Mouse (Mus musculus) bone marrow macrophage, adult 2 months (primary cell): ENCODE results near the gene Negr1. TPM values are rescaled to one million over a fixed set of nuclear protein-coding genes. Genes with fewer than 3 reads are reported as not detected.

Source experiments
- H3K27ac ChIP-seq: 2 replicates; pipeline ENCODE4 v1.5.1; 2012; ENCODE audit warnings: low read depth, low read length; ENCODE audit not compliant: insufficient read depth
- H3K4me1 ChIP-seq: 2 replicates; pipeline ENCODE4 v1.6.1; 2012; ENCODE audit warnings: low read length; ENCODE audit not compliant: control insufficient read depth, insufficient read depth
- H3K4me3 ChIP-seq: 2 replicates; pipeline ENCODE4 v1.5.1; 2012; ENCODE audit warnings: mild to moderate bottlenecking, low read length, moderate library complexity; ENCODE audit not compliant: insufficient read depth
- CTCF ChIP-seq: IDR thresholded peaks from 2 replicates; pipeline ENCODE4 v1.5.1; 2012; ENCODE audit warnings: low read depth, mild to moderate bottlenecking, low read length, moderate library complexity
- POLR2A ChIP-seq: IDR thresholded peaks from 2 replicates; pipeline ENCODE4 v1.6.1; 2012; ENCODE audit warnings: mild to moderate bottlenecking, low read depth, low read length, borderline replicate concordance
- polyA plus RNA-seq: library from polyadenylated mRNA; stranded (reverse); fragments of >200 nt; gene quantifications from 2 replicates; pipeline ENCODE4 v1.2.4, GENCODE M21; 2012; ENCODE audit not compliant: missing spikeins, insufficient read depth, insufficient read length

Negr1 gene
- polyA plus RNA-seq, 1 experiment: not detected

GRCm38 (mm10) chr3:157217794-157218193 is 656.2 kb downstream of the Negr1 start:
- Histone ChIP-seq H3K4me1 (no peaks in the 10 kb centered on the region), H3K4me3 (no peak overlapping the region), H3K27ac (no peak overlapping the region)
- TF ChIP-seq POLR2A (no peak), CTCF (no peak)

GRCm38 (mm10) chr3:157224920-157225319 is 663.3 kb downstream of the Negr1 start:
- TF ChIP-seq POLR2A (no peak), CTCF (no peak)
- Histone ChIP-seq H3K4me1 (no peaks in the 10 kb centered on the region), H3K27ac (no peak overlapping the region), H3K4me3 (no peak overlapping the region)

- Histone ChIP-seq H3K4me3 (no peak overlapping the region), H3K27ac (no peak overlapping the region), H3K4me1 (no peaks in the 10 kb centered on the region)
- TF ChIP-seq POLR2A (no peak), CTCF (no peak)
These were observed 671.1 kb downstream of the Negr1 start for GRCm38 (mm10) chr3:157232723-157233122.

- no peak overlapping the region for H3K4me3 ChIP-seq
- TF ChIP-seq CTCF (no peak), POLR2A (no peak)
- H3K27ac ChIP-seq: no peak overlapping the region
- no peaks in the 10 kb centered on the region for H3K4me1 ChIP-seq
These were observed 678.6 kb downstream of the Negr1 start for GRCm38 (mm10) chr3:157240240-157240639.

- Histone ChIP-seq H3K4me1 (no peaks in the 10 kb centered on the region), H3K4me3 (no peak overlapping the region), H3K27ac (no peak overlapping the region)
- no peak for TF ChIP-seq CTCF
- TF ChIP-seq POLR2A: no peak
These were observed 693.9 kb downstream of the Negr1 start for GRCm38 (mm10) chr3:157255446-157255845.

- TF ChIP-seq POLR2A (no peak), CTCF (no peak)
- Histone ChIP-seq H3K4me3 (no peak overlapping the region), H3K27ac (no peak overlapping the region)
These were observed 694.3 kb downstream of the Negr1 start for GRCm38 (mm10) chr3:157255863-157256262.

GRCm38 (mm10) chr3:157268742-157269141 is 707.1 kb downstream of the Negr1 start:
- TF ChIP-seq CTCF (no peak), POLR2A (no peak)
- H3K27ac ChIP-seq: no peak overlapping the region
- H3K4me3 ChIP-seq: no peak overlapping the region
- H3K4me1 ChIP-seq: no peaks in the 10 kb centered on the region

More at GRCm38 (mm10) chr3:157255863-157256262, 694.3 kb downstream of the Negr1 start:
- no peaks in the 10 kb centered on the region for H3K4me1 ChIP-seq

- TF ChIP-seq CTCF (no peak), POLR2A (no peak)
- no peak overlapping the region for H3K4me3 ChIP-seq
These were observed 710.8 kb downstream of the Negr1 start for GRCm38 (mm10) chr3:157272379-157272778.

GRCm38 (mm10) chr3:157274143-157274542 is 712.5 kb downstream of the Negr1 start:
- H3K4me3 ChIP-seq: no peak overlapping the region
- H3K4me1 ChIP-seq: no peaks in the 10 kb centered on the region
- TF ChIP-seq CTCF: no peak
- no peak for TF ChIP-seq POLR2A
- no peak overlapping the region for H3K27ac ChIP-seq

More at GRCm38 (mm10) chr3:157272379-157272778, 710.8 kb downstream of the Negr1 start:
- no peak overlapping the region for H3K27ac ChIP-seq
- no peaks in the 10 kb centered on the region for H3K4me1 ChIP-seq

- no peak overlapping the region for H3K27ac ChIP-seq
- no peak overlapping the region for H3K4me3 ChIP-seq
- no peaks in the 10 kb centered on the region for H3K4me1 ChIP-seq
- TF ChIP-seq CTCF (no peak), POLR2A (no peak)
These were observed 718.1 kb downstream of the Negr1 start for GRCm38 (mm10) chr3:157279717-157280116.

GRCm38 (mm10) chr3:157281259-157281658 is 719.7 kb downstream of the Negr1 start:
- H3K27ac ChIP-seq: no peak overlapping the region
- H3K4me1 ChIP-seq: no peaks in the 10 kb centered on the region
- H3K4me3 ChIP-seq: no peak overlapping the region
- TF ChIP-seq POLR2A: no peak
- no peak for TF ChIP-seq CTCF
